Mouse (Mus musculus) liver, postnatal 0 days (tissue): Measurements from ENCODE around the gene Olfr1375. TPM values are rescaled to one million over a fixed set of nuclear protein-coding genes. Genes with fewer than 3 reads are reported as not detected.

Experiments used
- ATAC-seq: fragments of 200-750 bp; cut with Nextera tagmentation; 2 replicates; pipeline ENCODE4 v1.8.0; 2017; ENCODE audit warnings: mild to moderate bottlenecking, moderate library complexity
- DNase-seq: peaks from one replicate; pipeline ENCODE4 v3.0.0-alpha.2; 2016
- H3K27ac ChIP-seq: fragments of 300-500 bp; sonication (generic); 2 replicates; pipeline ENCODE4 v1.5.1; 2014; ENCODE audit warnings: antibody characterized with exemption, moderate library complexity, mild to moderate bottlenecking, low read depth
- H3K27me3 ChIP-seq: fragments of 300-500 bp; sonication (generic); 2 replicates; pipeline ENCODE4 v1.6.1; 2014; ENCODE audit warnings: low read length, control low read depth, mixed read lengths; ENCODE audit not compliant: insufficient read depth
- H3K36me3 ChIP-seq: fragments of 300-500 bp; sonication (generic); replicated peaks from 2 replicates; pipeline ENCODE4 v1.6.1; 2014; ENCODE audit warnings: mild to moderate bottlenecking, control low read depth, low read length, moderate library complexity, mixed read lengths; ENCODE audit not compliant: insufficient read depth
- H3K4me1 ChIP-seq: fragments of 300-500 bp; sonication (generic); 2 replicates; pipeline ENCODE4 v1.6.1; 2014; ENCODE audit warnings: antibody characterized with exemption, mild to moderate bottlenecking, control low read depth; ENCODE audit not compliant: insufficient read depth
- H3K4me2 ChIP-seq: fragments of 300-500 bp; sonication (generic); 2 replicates; pipeline ENCODE4 v1.6.1; 2014; ENCODE audit warnings: low read depth, mild to moderate bottlenecking, low read length, moderate library complexity, mixed read lengths
- H3K4me3 ChIP-seq: fragments of 300-500 bp; sonication (generic); 2 replicates; pipeline ENCODE4 v1.5.1; 2014; ENCODE audit warnings: low read depth, low read length
- H3K9ac ChIP-seq: fragments of 300-500 bp; sonication (generic); replicated peaks from 2 replicates; pipeline ENCODE4 v1.6.1; 2014; ENCODE audit warnings: mild to moderate bottlenecking, moderate library complexity
- H3K9me3 ChIP-seq: fragments of 300-500 bp; sonication (generic); 2 replicates; pipeline ENCODE4 v1.6.1; 2016; ENCODE audit warnings: mild to moderate bottlenecking, control low read depth, low read length, mixed read lengths
- CTCF ChIP-seq: sonication (generic); IDR thresholded peaks from 2 replicates; pipeline ENCODE4 v1.5.1; 2016; ENCODE audit warnings: antibody characterized with exemption, low read depth
- EP300 ChIP-seq: IDR thresholded peaks from 2 replicates; pipeline ENCODE4 v1.6.1; 2016; ENCODE audit warnings: antibody characterized with exemption, low read depth, mild to moderate bottlenecking
- WGBS: fragments of 180-500 bp; shearing (Covaris S2); extraction: QIAGEN DNeasy Blood & Tissue Kit; methylation state at CpG from one replicate; pipeline ENCODE4 v1.1.7; 2014; ENCODE audit not compliant: insufficient replicate concordance; 5-methylcytosine and 5-hydroxymethylcytosine counted together
- polyA plus RNA-seq: library from polyadenylated mRNA; unstranded; fragments of >200 nt; fragmentation: Nextera tagmentation; extraction: Ambion mirVana; gene quantifications from 2 replicates; pipeline ENCODE4 v1.2.1, GENCODE M21; 2015

The Olfr1375 gene
- polyA plus RNA-seq, 1 experiment from 2014 or later: not detected

DNA sequence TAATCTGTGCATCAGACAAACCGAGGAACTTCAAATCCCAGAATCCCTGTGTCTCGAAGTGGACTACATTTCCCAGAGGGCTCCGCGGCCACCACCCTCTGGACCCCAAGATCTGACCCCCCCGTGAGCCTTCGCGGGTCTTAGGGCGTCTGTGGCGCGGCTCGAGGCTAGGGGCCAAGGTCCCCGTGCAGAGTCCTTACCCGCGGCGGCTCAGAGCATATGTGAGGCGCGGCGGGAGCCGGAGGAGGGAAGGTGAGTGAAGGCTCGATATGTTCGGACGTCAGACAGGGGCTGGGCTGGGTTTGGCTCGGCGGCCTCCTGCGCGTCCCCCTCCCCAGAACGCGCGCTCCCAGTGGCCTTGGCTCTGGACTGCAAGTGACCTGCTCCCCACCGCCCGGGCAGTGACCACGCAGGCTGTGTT lies 11.3 kb downstream of the Olfr1375 start, which contains the start of gene Zfp354a:
TSS of gene Zfp354a (plus strand) at position 107 of the 421 bp plus-strand sequence.
- H3K36me3 ChIP-seq: no peaks in the 10 kb centered on the region
- peak; percentile 85 for ATAC-seq

DNA sequence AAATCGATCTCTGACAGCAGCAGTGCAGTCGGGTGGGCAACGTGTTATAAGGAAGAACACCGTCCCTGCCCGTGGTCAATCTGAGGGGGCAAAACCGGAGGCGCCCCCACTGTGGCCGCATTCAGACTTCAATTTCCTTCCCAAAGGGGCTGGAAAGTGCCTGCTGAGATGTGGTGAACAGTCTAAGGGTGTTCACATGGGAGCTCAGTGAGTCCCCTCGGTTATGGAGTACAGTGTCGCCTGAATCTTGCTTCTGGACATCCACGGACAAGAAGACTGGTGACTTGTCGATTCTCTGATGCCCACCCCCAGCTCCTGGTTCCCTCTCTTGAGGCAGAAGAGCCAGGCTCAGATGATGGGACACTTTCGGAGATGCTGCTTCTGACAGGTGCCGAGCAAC lies 11.7 kb downstream of the Olfr1375 start:
- TF ChIP-seq EP300: no peak
- TF ChIP-seq CTCF: no peak
- peak overlapping the region; percentile 62 for H3K9ac ChIP-seq
- H3K4me1 ChIP-seq: no peaks in the 10 kb centered on the region
- DNase-seq (no peak), ATAC-seq (peak; percentile 29; the same call in 1 of the 2 replicates)
- no peaks in the 10 kb centered on the region for H3K36me3 ChIP-seq
- WGBS: 16% methylated on average over 14 of the region's 14 CpGs
- H3K27ac ChIP-seq: no peak overlapping the region
- peak overlapping the region; percentile 76 for H3K4me2 ChIP-seq
- H3K4me3 ChIP-seq: peak overlapping the region; percentile 71
- no peaks in the 10 kb centered on the region for H3K27me3 ChIP-seq
- H3K9me3 ChIP-seq: no peaks in the 10 kb centered on the region

More for the DNA sequence above, 11.3 kb downstream of the Olfr1375 start, which contains the start of gene Zfp354a:
- DNase-seq: peak; percentile 72
- Histone ChIP-seq H3K9ac (peak within 1 kb of the TSS; percentile 62), H3K4me3 (peak within 1 kb of the TSS; percentile 71), H3K4me2 (peak within 1 kb of the TSS; percentile 76), H3K4me1 (no peaks in the 10 kb centered on the region), H3K27me3 (no peaks in the 10 kb centered on the region), H3K9me3 (no peaks in the 10 kb centered on the region), H3K27ac (no peak within 1 kb of the TSS)
- no peak for TF ChIP-seq EP300
- WGBS: under 1% methylated on average over 25 of the region's 32 CpGs

DNA sequence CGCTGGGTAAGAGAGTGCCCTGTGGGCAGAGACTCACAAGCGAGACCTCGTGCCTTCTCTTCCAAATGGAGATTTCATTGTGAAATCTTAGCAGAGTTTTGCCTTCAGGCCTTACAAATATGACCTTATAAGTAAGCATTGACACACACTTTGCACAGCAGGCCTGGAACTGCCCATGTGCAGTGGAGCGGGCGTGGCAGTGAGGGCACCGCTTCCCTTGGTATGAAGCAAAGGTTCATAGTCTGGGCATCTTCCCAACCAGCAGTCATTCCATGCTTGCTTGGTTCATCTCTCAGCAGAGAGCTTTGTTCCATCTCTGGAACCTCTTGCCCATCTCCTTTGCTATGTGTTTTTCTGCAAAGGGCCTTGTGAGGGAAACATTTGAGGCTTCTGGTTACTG lies 13.1 kb downstream of the Olfr1375 start:
- 93% methylated on average over 6 of the region's 6 CpGs for WGBS
- ATAC-seq: no peak

DNA sequence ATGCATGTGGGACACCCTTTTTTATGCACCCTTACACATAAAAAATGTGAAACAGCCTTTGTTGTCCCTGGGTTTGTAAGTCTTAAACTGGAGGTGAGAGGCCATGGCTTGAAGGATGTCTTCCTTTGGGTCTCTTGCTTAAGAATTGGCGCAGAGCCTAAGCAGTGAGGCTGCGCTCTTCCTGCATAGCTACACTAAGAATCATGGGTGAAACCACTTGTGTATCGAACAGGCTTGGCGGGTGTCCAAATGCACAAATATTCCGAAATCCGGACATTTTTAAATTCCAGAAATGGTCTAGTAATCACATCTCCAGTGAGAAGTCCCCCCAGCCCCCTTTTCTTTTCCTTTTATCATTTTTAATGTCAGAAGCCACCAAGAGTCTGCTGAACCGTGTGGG lies 15.4 kb downstream of the Olfr1375 start:
- TF ChIP-seq EP300: no peak
- no peak for TF ChIP-seq CTCF
- DNase-seq: no peak
- no peak overlapping the region for H3K4me3 ChIP-seq
- H3K4me2 ChIP-seq: no peak overlapping the region
- no peaks in the 10 kb centered on the region for H3K27me3 ChIP-seq
- WGBS: 75% methylated on average over 7 of the region's 7 CpGs
- H3K9me3 ChIP-seq: no peaks in the 10 kb centered on the region
- no peak overlapping the region for H3K27ac ChIP-seq
- no peak overlapping the region for H3K9ac ChIP-seq
- H3K4me1 ChIP-seq: no peaks in the 10 kb centered on the region
- no peak for ATAC-seq
- H3K36me3 ChIP-seq: no peaks in the 10 kb centered on the region

More for the DNA sequence above, 13.1 kb downstream of the Olfr1375 start:
- H3K9me3 ChIP-seq: no peaks in the 10 kb centered on the region
- no peaks in the 10 kb centered on the region for H3K36me3 ChIP-seq
- H3K4me2 ChIP-seq: no peak overlapping the region
- no peaks in the 10 kb centered on the region for H3K27me3 ChIP-seq
- TF ChIP-seq EP300: no peak
- no peak for TF ChIP-seq CTCF
- H3K27ac ChIP-seq: no peak overlapping the region
- H3K9ac ChIP-seq: no peak overlapping the region
- DNase-seq: no peak
- no peak overlapping the region for H3K4me3 ChIP-seq
- no peaks in the 10 kb centered on the region for H3K4me1 ChIP-seq

DNA sequence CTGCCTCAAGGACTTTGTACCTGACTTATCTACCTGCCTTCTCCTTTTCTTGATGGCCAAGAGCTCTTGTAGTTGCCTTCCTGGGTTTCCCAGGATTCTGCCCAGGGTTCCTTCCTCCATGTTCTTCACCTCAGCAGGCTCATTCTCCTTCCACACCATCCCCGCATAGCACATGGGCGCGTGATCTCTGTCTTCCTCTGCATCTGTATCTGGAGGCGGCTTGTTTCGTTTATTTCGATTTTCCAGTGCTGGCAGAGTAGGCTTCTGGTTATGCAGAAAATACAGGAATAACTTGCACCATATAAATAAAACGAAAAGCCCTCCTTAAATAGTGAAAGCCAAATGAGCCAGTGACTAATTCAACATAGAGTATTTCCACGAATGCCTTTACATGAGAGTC lies 15.9 kb downstream of the Olfr1375 start:
- ATAC-seq (no peak), DNase-seq (no peak)
- Histone ChIP-seq H3K9ac (no peak overlapping the region), H3K36me3 (peaks cover 3% of the 10 kb centered on the region; the same call in 1 of the 2 replicates), H3K4me1 (no peaks in the 10 kb centered on the region), H3K9me3 (no peaks in the 10 kb centered on the region), H3K27ac (no peak overlapping the region), H3K4me2 (no peak overlapping the region), H3K4me3 (no peak overlapping the region), H3K27me3 (no peaks in the 10 kb centered on the region)
- WGBS: 85% methylated on average over 8 of the region's 8 CpGs
- TF ChIP-seq EP300 (no peak), CTCF (no peak)

DNA sequence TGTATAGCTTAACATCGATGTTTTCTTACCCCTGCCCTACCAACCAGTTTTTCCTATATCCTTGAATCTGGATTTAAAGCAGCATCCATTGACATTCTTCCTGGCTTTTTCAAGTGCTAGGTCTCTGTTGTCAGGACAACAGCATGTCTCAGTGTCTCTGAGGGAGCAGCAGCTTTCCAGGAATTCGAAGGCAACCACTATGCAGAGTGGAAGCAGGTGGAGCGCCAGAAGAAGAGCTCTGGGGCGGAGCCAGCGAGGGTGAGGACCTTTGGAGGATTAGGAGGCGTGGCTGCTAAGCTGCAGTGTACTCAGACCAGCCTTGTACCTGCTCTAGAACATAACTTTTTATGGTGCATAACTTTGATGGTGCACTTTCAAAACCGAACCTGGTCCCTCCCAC lies 36.6 kb downstream of the Olfr1375 start:
- no peak overlapping the region for H3K4me2 ChIP-seq
- WGBS: 39% methylated on average over 7 of the region's 7 CpGs

DNA sequence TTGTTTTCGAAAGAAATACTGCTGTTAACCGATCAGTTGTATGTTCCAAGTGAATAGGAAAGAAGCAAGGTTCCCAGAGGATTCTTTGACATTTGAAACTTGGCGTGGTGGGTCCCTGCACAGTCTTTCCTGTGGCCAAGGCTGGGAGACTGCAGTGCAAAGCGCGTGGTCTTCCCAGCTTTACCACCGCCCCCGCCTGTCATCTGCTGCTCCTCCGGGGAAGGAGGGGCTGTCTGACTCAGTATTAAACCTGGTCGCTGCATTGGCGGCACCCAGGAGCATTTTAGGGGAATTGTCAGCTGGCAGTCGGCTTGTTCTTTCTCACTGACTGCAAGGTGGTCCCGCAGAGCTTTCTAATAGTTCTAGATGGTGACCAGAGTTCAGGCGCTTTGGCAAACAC lies 37.4 kb downstream of the Olfr1375 start:
- Histone ChIP-seq H3K9ac (no peak overlapping the region), H3K9me3 (no peaks in the 10 kb centered on the region), H3K4me1 (no peaks in the 10 kb centered on the region), H3K27ac (no peak overlapping the region), H3K4me3 (no peak overlapping the region), H3K27me3 (no peaks in the 10 kb centered on the region), H3K4me2 (no peak overlapping the region), H3K36me3 (no peaks in the 10 kb centered on the region)
- 61% methylated on average over 13 of the region's 13 CpGs for WGBS
- ATAC-seq: no peak
- TF ChIP-seq EP300 (no peak), CTCF (no peak)
- DNase-seq: no peak

More for the DNA sequence above, 36.6 kb downstream of the Olfr1375 start:
- Histone ChIP-seq H3K9ac (no peak overlapping the region), H3K36me3 (no peaks in the 10 kb centered on the region), H3K4me3 (no peak overlapping the region), H3K9me3 (no peaks in the 10 kb centered on the region), H3K27ac (no peak overlapping the region), H3K4me1 (no peaks in the 10 kb centered on the region), H3K27me3 (no peaks in the 10 kb centered on the region)
- TF ChIP-seq EP300 (no peak), CTCF (no peak)
- ATAC-seq (no peak), DNase-seq (no peak)

Other genes with a start within 250 kb of the Olfr1375 start
- 0.21 and 0.39 TPM in 2 replicates for gene Zfp354c, start 220.4 kb upstream of the Olfr1375 start, polyA plus RNA-seq
- 0.08 and 0.15 TPM in 2 replicates for gene Zfp879, start 206.6 kb upstream of the Olfr1375 start, polyA plus RNA-seq
- gene Grm6, start 197.4 kb upstream of the Olfr1375 start, polyA plus RNA-seq: 0.12 TPM in 1 of 2 replicates, not detected in the other
- gene Zfp454, start 160.5 kb upstream of the Olfr1375 start, polyA plus RNA-seq: 0.12 and 0.17 TPM in 2 replicates
- 1.3 and 1.5 TPM in 2 replicates for gene Zfp2, start 131.9 kb upstream of the Olfr1375 start, polyA plus RNA-seq
- 0.33 and 0.36 TPM in 2 replicates for gene Zfp354b, start 116.5 kb upstream of the Olfr1375 start, polyA plus RNA-seq
- gene 4933414I15Rik, start 104.3 kb upstream of the Olfr1375 start, polyA plus RNA-seq: not detected in 2 replicates
- gene Prop1, start 94.3 kb upstream of the Olfr1375 start, polyA plus RNA-seq: not detected in 2 replicates
- not detected in 2 replicates for gene Olfr1378, start 81.6 kb upstream of the Olfr1375 start, polyA plus RNA-seq
- gene Olfr1377, start 66.1 kb upstream of the Olfr1375 start, polyA plus RNA-seq: not detected in 2 replicates
- not detected in 2 replicates for gene Olfr51, start 44.5 kb upstream of the Olfr1375 start, polyA plus RNA-seq
- not detected in 2 replicates for gene Olfr54, start 33.9 kb upstream of the Olfr1375 start, polyA plus RNA-seq
- gene Zfp354a, start 11.1 kb downstream of the Olfr1375 start, polyA plus RNA-seq: 0.86 and 0.94 TPM in 2 replicates
- not detected in 2 replicates for gene Gm12569, start 172.4 kb downstream of the Olfr1375 start, polyA plus RNA-seq
- gene Clk4, start 213.6 kb downstream of the Olfr1375 start, polyA plus RNA-seq: 41.0 and 45.8 TPM in 2 replicates
- 0.48 and 1.3 TPM in 2 replicates for gene BC049762, start 214.9 kb downstream of the Olfr1375 start, polyA plus RNA-seq
- 0.09 and 0.13 TPM in 2 replicates for gene Col23a1, start 241.8 kb downstream of the Olfr1375 start, polyA plus RNA-seq